Mouse (Mus musculus): Measurements from ENCODE around the gene Plekhg5. TPM values are rescaled to one million over a fixed set of nuclear protein-coding genes. Genes with fewer than 3 reads are reported as not detected.

Plekhg5 gene
- total RNA-seq, 2 experiments from 2014 or later, result 2.6 to 3.0 TPM

GRCm38 (mm10) chr4:152095937-152096910 is 23.9 kb downstream of the Plekhg5 start:
- ATAC-seq (ENCODE audit: poor library complexity, severe bottlenecking), result peak; percentile 89

- no peak for ATAC-seq (ENCODE audit: poor library complexity, severe bottlenecking)
These were observed 24.6 kb downstream of the Plekhg5 start for GRCm38 (mm10) chr4:152096927-152097326.

GRCm38 (mm10) chr4:152097911-152098799 is 25.9 kb downstream of the Plekhg5 start:
- ATAC-seq (ENCODE audit: poor library complexity, severe bottlenecking), result no peak

GRCm38 (mm10) chr4:152100541-152100940 is 28.2 kb downstream of the Plekhg5 start:
- no peak for ATAC-seq (ENCODE audit: poor library complexity, severe bottlenecking)

GRCm38 (mm10) chr4:152101081-152101653 is 28.9 kb downstream of the Plekhg5 start:
- ATAC-seq (ENCODE audit: poor library complexity, severe bottlenecking), result no peak

- ATAC-seq (ENCODE audit: poor library complexity, severe bottlenecking), result no peak
These were observed 29.6 kb downstream of the Plekhg5 start for GRCm38 (mm10) chr4:152101921-152102320.

- ATAC-seq (ENCODE audit: poor library complexity, severe bottlenecking), result peak; percentile 80
These were observed 30.7 kb downstream of the Plekhg5 start for GRCm38 (mm10) chr4:152103025-152103424.

GRCm38 (mm10) chr4:152106746-152107145 is 34.4 kb downstream of the Plekhg5 start:
- ATAC-seq (ENCODE audit: poor library complexity, severe bottlenecking), result no peak

GRCm38 (mm10) chr4:152107493-152107892 is 35.2 kb downstream of the Plekhg5 start:
- no peak for ATAC-seq (ENCODE audit: poor library complexity, severe bottlenecking)

GRCm38 (mm10) chr4:152107971-152108509 is 35.7 kb downstream of the Plekhg5 start:
- ATAC-seq (ENCODE audit: poor library complexity, severe bottlenecking), result peak; percentile 20; the same call in 1 of the 2 replicates

- ATAC-seq (ENCODE audit: poor library complexity, severe bottlenecking), result no peak
These were observed 36.4 kb downstream of the Plekhg5 start for GRCm38 (mm10) chr4:152108673-152109072.

- ATAC-seq (ENCODE audit: poor library complexity, severe bottlenecking), result no peak
These were observed 37.2 kb downstream of the Plekhg5 start for GRCm38 (mm10) chr4:152109509-152109908.

GRCm38 (mm10) chr4:152110689-152111088 is 38.4 kb downstream of the Plekhg5 start:
- ATAC-seq (ENCODE audit: poor library complexity, severe bottlenecking), result no peak

- ATAC-seq (ENCODE audit: poor library complexity, severe bottlenecking), result no peak
These were observed 40.0 kb downstream of the Plekhg5 start for GRCm38 (mm10) chr4:152112329-152112728.

GRCm38 (mm10) chr4:152114080-152114479 is 41.8 kb downstream of the Plekhg5 start:
- no peak for ATAC-seq (ENCODE audit: poor library complexity, severe bottlenecking)

- peak; percentile 29; the same call in 1 of the 2 replicates for ATAC-seq (ENCODE audit: poor library complexity, severe bottlenecking)
These were observed 43.8 kb downstream of the Plekhg5 start, which contains the start of gene Tnfrsf25 for GRCm38 (mm10) chr4:152115921-152116612. TSS of gene Tnfrsf25 (plus strand) at chr4:152115934.

GRCm38 (mm10) chr4:152117538-152117937 is 45.2 kb downstream of the Plekhg5 start:
- ATAC-seq (ENCODE audit: poor library complexity, severe bottlenecking), result no peak

GRCm38 (mm10) chr4:152119396-152120292 is 47.3 kb downstream of the Plekhg5 start:
- no peak for ATAC-seq (ENCODE audit: poor library complexity, severe bottlenecking)

Data from megakaryocyte, adult 5-6 weeks (primary cell).